Mouse (Mus musculus) liver (tissue): Measurements from ENCODE around the gene Gm37240.
A peak's percentile ranks its signal among the peaks of the same experiment; 100 is the strongest.

Experiments used
- DNase-seq: peaks from one replicate; pipeline ENCODE4 v3.0.0-alpha.2; 2020; ENCODE audit warnings: mixed read lengths

The Gm37240 gene

DNA sequence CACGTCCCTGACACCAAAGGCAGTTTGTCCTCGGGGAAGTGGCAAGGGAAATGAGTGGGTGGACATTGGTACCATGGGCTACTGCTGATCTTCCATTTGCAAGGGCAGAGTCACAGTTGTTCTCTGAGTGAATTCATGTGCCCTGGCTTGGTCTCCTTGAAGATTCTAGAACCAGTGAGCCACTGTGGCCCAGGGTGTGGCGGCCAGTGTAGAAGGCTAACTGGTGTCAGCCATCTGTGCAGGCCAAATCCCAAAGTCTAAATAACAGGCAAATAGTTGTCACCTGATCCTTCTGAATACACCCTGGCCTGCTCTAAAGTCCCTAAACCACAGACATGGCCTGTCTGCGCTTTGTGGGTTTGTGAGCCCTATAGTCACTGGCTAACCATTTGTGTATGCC, 898.4 kb downstream of the Gm37240 start:
- no peak for DNase-seq

DNA sequence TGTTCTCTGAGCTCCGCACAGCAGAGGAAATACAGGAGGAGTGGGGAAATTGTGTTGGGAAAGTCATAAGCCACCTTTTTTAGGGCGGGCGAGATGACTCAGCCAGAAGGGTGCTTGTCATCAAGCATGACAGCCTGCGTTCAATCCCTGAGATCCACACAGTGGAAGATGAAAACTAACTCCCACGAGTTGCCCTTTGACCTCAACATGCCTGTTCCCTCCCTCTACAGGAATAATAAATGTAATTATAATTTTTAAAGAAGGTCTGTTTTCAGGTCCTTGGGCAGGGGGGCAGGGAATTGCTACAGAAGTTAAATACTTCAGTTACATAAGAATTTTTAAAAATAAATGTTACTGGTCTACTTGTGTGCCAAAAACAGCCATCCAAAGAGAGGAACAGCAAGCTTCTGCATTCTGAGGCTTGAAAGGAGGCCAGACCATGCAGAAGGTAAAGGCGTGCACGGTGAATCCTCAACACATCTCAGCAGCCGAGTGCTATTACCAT, 902.1 kb downstream of the Gm37240 start:
- DNase-seq: no peak

DNA sequence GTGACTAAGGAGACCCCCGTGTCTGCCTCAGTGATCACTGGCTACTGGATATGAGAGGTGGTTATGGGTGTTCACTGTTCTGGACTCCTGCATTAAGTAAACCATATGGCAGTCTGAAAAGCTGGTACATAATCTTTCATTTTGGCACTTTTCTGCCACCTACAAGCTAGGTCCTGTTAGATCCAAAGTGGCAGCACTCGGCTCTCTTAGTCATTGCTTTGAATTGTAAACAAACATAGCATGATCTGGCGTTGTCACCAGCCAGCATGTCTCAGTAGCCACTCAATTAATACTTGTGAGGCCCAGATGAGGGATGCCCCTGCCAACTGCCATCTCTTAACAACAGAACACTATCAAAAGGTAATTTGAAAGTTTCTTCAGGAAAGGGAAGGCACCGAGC, 904.6 kb downstream of the Gm37240 start:
- no peak for DNase-seq

DNA sequence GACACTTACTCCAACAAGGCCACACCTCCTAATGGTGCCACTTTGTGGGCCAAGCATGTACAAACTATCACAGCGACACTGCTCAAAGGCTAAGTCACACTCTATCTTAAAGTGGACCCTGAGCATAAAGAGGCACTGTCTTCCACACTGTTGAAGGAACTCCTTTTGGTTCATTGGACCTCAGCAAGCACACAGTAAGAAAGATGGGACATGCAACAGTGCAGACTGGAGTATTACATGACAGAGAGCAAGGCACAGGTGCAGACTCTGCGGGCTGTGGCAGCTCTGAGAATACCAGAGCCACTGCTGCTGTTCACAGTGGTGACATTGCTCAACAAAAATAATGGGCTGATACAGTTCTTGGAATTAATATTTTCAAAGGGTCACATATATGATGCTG, 907.2 kb downstream of the Gm37240 start:
- no peak for DNase-seq

DNA sequence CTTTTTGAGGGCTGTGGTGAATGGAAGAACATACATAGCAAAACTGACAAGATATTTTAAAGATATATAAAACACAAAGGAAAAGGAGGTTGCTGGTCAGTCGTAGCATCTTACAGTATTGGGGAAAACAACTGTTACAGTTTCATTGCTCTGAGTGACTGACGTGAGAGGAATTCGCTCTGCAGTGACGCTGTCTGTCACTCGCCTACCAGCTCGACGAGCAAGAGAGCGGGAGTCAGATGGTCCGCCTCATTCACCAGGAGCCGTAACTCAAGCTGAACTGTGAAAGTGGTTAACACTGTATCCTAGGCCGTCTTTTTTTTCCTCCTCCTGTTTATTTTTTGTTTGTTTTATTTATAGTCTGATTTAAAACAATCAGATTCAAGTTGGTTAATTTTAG, 908.6 kb downstream of the Gm37240 start:
- no peak for DNase-seq

DNA sequence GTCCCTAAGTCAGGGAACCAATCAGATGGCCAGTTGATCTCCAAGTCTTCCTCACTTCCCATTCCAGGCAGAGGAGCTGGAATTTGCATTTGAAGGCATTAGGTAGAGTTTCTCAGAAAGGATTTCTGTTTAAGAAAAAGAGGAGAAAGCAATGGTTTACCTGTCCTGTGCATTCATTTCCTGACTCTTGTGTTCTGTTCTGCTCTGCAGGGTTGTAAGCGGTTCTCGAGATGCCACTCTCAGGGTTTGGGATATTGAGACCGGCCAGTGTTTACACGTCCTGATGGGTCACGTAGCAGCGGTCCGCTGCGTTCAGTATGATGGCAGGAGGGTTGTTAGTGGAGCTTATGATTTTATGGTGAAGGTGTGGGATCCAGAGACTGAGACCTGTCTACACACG, 913.1 kb downstream of the Gm37240 start:
- no peak for DNase-seq

DNA sequence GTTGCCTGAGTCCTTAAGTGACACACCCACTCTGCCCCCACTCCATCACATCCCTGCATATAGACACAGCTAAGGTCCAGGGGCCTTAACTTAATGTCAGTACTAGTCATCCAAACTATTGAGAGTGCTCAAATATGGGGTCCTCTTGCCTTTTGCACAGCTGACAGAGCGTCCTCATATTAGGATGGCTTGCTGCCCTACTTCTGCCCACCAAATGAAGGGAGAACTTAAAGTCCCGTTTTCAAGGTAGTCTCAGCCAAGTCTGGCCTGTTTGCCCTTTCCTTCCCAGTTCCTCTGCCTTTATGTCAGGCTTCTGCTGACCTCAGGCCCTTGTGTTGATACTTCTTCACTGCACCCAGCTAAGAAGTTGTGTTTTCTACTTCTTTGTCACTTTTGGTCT, 914.4 kb downstream of the Gm37240 start:
- no peak for DNase-seq

DNA sequence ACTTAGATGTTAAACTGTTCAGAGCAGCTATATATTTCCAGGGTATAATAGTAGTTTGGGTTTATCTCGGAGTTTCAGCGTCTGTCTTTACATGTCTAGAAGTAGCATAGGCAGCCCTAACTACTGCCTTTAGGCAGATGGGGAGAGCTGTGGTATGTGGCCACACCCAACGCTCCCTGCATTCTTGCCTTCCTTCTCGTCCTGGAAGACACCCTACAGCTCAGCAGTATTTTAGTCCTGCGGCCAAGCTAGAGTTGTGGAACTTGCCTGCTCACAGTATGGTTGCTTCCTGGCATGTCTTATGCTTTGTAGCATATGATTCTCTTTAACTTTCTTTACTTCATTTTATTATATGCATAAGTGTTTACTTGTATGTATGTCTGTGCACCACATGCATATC, 915.8 kb downstream of the Gm37240 start:
- DNase-seq: no peak

DNA sequence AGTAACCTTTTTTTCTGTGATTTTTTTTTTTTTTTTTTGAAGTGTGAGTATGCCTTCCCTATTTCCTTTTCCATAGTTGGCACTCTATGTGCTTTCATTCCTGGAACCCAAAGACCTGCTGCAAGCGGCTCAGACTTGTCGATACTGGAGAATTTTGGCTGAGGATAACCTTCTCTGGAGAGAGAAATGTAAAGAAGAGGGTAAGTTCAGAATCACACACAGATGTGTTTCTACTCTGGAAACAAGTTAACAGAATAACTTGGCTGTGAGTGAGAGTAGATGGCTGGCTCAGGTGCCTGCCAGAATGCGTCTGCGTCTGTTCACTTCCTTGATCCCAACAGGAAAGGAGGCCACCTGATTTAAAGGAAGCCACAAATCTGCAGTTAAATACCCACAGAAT, 920.0 kb downstream of the Gm37240 start:
- no peak for DNase-seq

DNA sequence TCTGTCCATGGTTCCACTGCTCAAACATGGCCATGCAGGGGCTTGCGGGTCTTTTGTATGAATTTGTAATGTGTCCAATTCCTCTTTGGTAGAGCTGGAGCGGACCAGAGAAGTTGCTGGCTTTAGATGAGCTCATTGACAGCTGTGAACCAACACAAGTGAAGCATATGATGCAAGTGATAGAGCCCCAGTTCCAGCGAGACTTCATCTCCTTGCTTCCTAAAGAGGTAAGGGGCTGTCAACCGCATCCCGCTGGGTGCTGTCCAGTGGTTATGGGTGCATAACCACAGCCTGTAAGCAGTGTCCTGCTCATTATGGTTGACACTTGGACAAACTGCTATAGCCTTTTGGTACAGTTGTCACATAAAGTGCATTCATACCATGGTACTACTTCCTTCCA, 922.2 kb downstream of the Gm37240 start:
- no peak for DNase-seq

DNA sequence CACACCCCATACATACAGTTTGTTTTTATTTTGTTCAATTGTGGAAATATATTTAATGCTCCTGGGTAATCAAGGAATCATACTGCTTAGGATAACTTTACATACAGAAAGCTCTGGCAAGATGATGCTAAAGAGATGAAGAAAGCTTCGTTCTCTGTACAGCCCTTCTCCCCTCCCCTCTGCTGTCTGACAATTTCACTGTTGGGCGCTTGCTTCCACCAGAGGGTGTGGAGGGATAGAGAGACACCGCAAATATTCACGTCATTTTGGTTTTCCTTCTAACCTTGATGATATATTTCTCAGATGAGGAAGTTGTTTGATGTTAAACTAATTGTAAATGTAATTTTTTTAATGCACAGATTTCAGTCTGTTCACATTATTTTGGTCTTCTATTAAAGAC, 931.5 kb downstream of the Gm37240 start:
- DNase-seq: no peak

DNA sequence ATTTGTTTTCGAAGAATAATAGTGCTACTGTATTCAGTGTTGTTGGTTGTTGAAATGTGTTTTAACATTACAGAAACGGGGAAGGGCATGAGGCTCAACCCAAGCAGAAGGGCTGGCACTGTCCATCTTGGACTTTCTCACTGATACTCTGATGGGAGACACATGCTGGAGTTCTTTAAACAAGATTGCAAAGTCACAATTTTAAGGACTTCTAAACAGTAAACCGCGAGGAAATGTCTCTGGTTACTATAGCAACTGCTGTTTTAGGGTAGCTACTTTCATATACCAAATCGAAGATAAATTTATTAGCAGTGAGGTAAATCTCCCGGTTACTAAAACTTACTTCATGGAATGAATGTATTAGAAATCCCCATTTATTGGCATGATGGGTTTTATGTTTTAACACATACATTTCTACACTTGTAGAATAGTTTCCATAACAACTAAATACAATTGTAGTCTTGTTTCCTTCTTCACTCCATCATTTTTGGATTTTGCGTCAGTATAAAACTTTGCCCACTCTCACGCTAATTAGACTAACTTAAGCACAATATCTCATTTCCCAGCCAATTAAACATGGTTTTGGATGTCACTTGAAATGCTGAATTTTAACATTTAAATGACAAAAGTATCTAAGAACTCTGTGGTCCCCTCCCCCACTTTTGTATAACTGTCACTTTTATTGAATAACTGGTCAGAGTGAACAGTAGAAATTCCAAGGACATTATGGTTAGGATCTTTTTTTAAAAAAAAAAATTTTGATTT, 932.1 kb downstream of the Gm37240 start:
- no peak for DNase-seq

DNA sequence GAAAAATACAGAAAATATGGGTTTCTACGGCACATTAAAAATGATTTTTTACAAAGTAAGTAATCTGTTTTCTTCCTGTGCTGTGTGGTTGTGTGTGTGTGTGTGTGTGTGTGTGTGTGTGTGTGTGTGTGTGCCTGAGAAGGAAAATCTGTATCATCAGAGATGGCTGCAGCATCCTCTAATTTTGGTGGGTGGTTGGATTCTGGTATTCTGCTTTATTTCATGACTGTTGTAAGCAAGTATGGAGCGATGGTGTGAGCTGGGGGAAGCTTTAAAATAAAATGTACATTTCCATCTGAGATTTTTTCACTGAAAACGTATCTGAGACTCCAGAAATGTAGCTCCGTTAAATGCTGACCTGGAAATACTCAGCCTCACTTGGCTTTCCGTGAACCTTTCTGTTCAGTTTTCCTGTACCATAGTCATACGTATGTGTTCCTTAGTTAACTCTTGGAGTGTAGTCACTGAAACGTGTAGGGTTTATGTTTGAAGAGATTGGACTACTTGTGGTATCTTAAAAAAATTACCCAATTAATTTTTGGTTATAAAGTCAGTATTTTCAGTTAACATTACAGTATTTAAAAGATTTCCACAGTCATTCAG, 934.6 kb downstream of the Gm37240 start:
- DNase-seq: no peak

DNA sequence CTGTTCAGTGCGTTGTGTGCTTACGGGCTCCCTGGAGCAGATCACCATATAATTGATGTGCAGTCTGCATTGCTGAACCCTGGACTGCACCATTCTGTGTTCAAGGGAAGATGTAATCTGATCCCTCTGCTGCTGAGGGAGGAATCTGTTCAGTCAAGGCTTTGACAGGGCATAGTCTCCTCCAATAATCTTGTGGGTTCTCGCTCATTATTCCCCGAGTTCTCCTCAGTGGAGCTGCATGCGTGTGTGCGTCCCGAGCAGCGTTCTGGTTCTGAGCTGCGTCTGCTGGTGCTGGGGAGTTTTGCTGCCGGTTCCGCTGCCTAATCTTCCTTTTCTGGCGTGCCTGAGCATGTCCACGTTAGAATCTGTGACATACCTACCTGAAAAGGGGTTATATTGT, 935.2 kb downstream of the Gm37240 start:
- peak; percentile 7 for DNase-seq

DNA sequence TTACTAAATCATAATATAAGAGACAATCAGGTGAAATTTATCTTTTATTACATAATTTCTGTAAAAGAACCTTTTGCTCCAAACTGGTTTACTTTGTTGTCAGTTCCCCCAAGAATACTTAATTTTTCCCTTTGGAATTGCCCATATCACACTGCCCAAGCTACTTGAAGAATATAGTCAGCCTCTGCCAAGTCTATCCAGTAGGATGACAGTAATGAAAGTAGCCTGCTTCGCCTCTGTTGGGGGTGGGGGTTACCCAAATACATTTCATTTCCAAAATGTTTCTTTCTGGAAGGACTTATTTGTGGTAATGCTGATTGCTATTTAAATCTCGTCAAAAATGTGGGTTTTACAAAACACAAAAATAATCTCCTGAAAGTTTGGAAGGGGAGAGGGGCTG, 935.6 kb downstream of the Gm37240 start:
- DNase-seq: no peak

DNA sequence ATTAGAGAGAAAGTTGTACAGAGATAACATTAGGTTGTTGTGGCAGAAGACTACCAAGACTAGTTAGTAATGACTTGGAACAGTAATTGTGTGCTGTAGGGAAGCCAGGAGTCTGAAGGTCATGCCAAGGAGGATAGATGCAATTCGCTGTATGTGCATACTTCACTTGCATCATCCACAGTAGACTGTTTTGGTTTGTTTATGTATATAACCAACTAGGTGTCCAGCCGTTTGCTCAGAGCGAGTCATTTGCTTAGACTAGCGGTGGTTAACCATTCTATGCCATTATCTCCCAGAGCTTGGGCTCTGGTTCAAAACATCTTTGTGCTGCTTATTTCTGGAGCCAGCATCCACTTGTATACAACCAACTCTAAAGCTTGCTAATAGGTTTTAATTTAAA, 937.9 kb downstream of the Gm37240 start:
- DNase-seq: no peak

DNA sequence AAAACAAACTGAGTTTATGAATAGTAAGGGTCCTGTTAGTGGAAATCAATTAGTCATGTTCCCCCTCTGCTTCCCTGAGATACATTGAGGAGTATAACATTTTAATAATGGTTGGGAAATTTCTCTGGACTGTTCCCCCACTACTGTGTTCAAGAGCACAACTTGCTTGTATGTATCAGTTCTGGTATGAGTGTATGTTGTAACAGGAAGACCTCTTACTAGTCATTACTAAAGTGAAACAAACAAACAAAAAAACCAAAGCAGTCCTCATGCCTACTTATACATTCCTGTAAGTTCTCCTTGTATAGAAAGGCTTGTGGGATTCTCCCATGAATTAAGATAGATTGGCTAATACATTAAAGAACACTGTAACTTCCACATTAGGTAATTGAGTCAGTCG, 940.9 kb downstream of the Gm37240 start:
- DNase-seq: no peak

DNA sequence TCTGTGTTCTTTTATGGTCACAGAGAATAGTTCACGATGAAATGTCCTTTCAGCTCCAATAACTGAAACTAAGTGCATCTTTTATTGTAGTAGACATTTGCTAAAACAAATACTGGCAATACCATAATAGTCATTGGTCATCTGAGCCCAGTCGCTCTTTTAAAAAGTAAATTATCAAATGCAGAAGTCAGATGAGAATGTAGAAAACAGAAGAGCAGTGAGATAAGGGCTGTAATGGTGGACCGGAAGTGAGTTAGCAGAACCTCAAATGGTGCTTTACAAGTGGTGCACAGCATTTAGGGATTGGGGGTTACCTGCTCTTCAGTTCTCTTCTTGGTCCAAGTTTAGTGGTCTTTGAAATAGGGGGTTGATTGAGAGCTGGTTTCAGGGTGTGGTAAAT, 942.4 kb downstream of the Gm37240 start:
- no peak for DNase-seq

DNA sequence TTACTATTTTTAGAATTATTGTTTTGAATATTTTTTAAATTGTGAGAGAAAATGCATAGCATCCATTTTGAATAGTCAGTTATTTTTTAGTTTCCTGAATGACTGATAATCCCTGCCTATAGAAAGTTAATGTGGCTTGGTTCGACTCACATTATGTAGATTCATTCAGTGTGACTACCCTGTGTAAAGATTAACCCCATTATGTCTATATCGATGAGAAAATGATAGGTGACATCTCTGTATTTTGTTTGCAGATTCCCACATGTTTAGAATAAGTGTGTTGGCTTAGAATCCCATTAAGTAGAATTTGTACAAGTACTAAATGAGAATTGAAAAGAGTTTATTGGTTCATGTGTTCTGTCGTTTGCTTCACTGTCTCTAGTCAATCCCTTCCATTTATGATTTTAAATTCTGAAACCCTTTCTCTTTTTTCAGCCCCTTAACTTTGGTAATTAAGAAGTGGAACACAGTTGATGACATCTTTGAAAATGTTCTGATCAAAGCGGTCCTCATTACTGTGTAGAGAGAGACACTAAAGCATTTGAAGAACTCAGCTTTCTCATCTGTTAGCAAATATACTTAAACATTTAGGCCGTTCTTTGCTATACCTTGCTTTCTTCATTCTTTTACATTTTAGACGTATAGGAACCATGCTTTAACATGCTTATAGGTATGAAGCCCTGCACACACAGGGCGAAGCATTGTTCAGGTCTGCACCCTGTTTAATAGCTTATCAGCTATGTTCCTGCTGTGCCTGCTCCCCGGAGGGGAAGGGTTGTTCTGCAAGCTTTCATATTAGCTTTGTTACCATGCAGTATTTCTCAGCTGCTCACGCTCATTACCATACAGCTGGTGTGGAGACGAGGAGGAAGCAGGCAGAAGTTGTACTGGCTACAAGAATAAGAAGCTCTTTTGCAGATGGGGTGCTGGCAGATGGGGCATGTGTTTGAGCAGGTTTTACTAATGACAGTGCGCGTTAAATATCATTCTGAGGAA, 949.7 kb downstream of the Gm37240 start:
- DNase-seq: peak; percentile 11

DNA sequence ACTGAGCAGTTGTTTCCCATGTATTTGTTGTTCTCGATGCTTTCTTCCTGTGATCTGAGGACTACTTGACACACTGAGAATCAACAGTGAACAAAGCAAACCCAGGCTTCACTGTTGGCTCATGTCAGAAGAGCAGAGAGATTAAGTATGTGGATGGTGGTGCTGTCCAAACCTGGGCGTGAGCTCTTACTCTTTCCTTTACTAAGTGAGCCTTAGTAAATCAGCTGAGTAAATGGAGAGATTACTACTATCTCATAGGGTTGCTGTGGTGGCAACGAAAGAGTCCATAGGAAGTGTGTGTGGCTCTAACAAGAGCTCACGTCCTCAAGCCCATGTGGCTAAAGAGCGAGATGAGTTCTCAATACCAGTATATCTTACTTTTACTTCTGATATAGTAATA, 950.4 kb downstream of the Gm37240 start:
- DNase-seq: no peak

DNA sequence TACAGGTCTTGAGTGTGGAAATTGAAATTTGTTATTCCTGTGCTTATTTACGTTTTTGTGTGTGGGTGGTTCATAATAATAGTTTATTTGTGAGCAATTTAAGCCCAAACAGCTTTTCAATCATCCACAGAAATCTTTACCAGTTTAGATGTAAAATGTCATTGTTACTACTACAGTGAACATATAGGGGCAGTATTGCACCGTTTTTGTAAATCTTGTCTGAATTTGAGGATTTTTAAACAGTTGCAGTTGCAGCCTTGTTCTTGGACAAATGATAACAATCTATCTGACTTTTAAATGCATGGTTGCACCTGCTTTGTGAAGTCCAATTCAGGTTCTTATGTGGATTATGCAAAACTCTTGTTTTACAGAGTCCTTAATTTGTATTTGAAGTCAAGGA, 951.1 kb downstream of the Gm37240 start:
- no peak for DNase-seq

DNA sequence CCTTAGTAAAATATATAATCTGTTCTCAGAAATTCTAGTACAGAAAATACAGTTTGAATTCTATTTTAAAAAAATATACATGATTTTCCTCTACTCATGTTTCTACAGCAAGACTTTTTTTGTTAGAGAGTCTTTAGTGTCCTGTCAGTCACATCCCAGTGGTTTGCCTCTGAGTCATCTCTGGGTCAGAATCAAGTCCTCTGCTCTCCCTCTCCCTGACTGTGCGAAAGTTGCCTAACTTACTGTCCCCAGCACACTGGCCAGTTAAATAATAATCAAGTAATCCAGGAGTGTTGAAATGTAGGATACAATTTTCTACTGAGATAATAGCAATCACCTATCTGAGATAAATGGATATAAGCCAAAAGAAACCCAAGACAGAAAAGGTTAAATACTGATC, 951.6 kb downstream of the Gm37240 start:
- DNase-seq: no peak

DNA sequence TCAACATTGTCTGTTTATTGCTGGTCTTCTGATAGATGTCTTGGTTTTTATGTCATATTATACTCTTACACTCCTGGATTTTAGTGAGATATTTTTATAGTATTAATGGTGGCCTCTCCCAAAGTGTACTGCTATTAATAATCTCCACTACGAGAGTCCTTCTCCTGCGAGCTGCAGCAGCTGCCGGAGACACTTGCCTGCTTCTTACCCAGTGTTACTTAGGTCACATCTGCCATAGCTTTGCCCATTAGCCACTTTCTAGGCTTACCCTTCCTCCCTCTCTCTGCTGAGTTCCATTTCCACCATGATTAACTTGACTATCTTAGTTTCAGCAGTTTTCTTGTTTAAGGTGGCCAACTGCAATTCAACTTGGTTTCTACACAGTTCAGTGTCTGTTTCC, 956.6 kb downstream of the Gm37240 start:
- no peak for DNase-seq

DNA sequence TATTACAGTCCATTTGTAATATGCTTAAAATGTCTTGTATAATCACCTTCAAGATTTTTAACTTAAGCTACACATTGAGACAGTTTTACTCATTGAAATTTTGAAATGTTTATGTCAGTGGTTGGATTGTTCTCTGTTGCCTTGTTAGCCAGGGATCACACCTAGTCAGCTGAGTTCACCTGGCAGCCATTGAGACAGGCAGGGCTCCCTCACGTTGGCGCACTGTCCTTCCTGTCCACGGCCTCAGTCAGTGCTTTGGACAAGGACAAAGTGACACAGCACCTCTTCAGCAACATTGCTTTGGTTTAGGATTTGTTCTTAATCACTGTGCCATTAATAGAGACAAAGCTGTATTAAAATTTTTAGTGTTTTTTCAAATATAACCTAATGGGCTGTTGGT, 958.1 kb downstream of the Gm37240 start:
- DNase-seq: no peak
